Mouse (Mus musculus): ENCODE measurements around the gene 1700016K19Rik. TPM values are rescaled to one million over a fixed set of nuclear protein-coding genes. Genes with fewer than 3 reads are reported as not detected.
A peak's percentile ranks its signal among the peaks of the same experiment; 100 is the strongest.

The 1700016K19Rik gene
- polyA plus RNA-seq, 1 experiment: 0.74 TPM

DNA sequence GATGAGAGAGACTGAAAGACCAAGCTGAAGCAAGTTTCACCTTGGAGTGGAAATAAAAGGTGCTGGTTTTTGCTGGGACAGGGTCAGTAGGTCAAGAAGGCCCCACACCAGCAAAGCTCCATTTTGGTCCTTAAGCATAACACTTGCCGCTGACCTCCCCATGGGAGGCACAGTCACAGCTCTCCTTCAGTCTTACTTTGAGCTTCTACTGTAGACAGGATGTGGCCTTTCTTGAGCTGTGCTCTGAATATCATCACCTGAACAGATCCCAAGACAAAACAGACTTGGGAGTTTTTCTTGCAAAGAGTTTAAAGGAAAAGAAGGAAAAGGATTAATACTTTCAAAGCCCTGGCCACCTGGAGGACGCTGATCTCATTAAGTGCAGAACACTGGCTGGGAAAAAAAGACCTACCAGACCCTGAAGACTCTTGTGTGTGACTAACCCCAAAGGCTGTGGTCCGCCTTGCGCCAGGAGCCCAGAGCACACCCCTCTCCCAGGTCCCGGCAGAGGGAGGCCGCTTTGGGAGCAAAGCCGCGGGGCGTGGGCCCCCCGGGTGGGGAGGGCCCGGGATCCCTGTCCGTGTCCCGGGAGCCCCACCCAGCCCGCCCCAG, 26.9 kb downstream of the 1700016K19Rik start:
- Histone ChIP-seq H3K27ac (ENCODE audit: control insufficient read depth, insufficient read depth, low read length) (no peak overlapping the region), H3K36me3 (ENCODE audit: control insufficient read depth, insufficient read depth, low read length) (no peaks in the 10 kb centered on the region), H3K27me3 (ENCODE audit: control insufficient read depth, insufficient read depth, low read length) (peaks cover 13% of the 10 kb centered on the region; the same call in 1 of the 2 replicates), H3K4me1 (replicated peaks; ENCODE audit: control insufficient read depth, insufficient read depth, low read length) (peaks cover 13% of the 10 kb centered on the region), H3K4me3 (ENCODE audit: control insufficient read depth, insufficient read depth, low read length) (peak overlapping the region; percentile 47)
- DNase-seq: no peak
- WGBS: 20% methylated on average over 13 of the region's 14 CpGs
- no peak for TF ChIP-seq CTCF (IDR thresholded peaks at IDR 0.05; ENCODE audit: borderline replicate concordance, control insufficient read depth, extremely low read depth, insufficient read depth, low read length, poor library complexity)
- TF ChIP-seq POLR2A (IDR thresholded peaks at IDR 0.05; ENCODE audit: control insufficient read depth, extremely low read depth, insufficient read depth, low read length, poor library complexity): no peak

DNA sequence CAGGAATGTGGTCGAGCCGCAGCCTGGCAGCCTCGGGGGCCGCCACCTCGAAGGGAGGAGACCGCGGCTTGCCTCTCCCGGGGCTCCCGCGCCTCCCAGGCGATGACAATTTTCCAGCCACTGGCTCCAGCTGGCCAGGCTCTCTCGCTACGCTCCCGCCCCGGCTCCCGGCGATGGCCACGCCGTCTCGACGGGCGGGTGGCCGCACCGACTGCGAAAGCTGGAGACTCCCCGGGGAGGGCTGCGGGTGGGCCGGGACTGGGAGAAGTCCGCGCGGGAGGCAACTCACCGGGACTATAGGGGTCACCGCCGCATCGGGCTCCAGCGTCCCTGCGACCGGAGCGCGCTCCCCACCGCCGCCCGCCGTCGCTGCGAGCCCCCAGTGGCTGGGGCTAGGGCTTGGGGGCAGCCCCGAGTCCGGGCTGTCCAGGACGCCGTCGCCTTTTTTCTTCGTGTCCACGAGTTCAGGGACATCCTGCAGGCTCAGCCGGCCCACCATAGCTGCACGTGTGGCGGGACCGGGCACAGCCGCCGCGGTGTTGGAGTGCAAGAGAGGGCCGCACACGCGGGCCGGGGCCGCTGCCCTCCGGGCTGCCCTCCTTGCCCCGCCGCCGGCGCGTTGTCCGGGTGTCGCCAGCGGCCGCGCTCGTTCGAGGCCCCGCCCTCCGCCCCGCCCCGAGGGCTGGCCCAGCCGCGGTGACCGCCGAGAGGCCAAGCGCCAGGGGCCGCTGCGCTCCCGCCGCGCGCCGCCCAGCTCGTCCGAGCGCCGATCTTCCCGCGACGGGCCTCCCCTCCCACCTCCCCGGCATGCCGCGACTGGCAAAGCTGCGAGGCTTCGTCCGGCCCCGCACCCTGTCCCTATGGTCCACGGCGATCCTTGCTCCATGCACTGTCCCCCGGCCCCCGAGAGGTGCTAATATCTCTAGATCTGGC, 27.7 kb downstream of the 1700016K19Rik start, which contains the start of gene Rflnb:
Gene Rflnb, minus strand, starts transcription at position 644 of the 933 bp plus-strand sequence.
- Histone ChIP-seq H3K4me3 (ENCODE audit: control insufficient read depth, insufficient read depth, low read length) (peak within 1 kb of the TSS; percentile 47), H3K27me3 (ENCODE audit: control insufficient read depth, insufficient read depth, low read length) (peaks cover 13% of the 10 kb centered on the region; the same call in 1 of the 2 replicates), H3K36me3 (ENCODE audit: control insufficient read depth, insufficient read depth, low read length) (no peaks in the 10 kb centered on the region), H3K4me1 (replicated peaks; ENCODE audit: control insufficient read depth, insufficient read depth, low read length) (peaks cover 13% of the 10 kb centered on the region), H3K27ac (ENCODE audit: control insufficient read depth, insufficient read depth, low read length) (no peak within 1 kb of the TSS)
- WGBS: 1% methylated on average over 112 of the region's 112 CpGs
- 0 out of 2 replicates have a peak, but pooled peaks have one; percentile 21 for TF ChIP-seq CTCF (IDR thresholded peaks at IDR 0.05; ENCODE audit: borderline replicate concordance, control insufficient read depth, extremely low read depth, insufficient read depth, low read length, poor library complexity)
- no peak for TF ChIP-seq POLR2A (IDR thresholded peaks at IDR 0.05; ENCODE audit: control insufficient read depth, extremely low read depth, insufficient read depth, low read length, poor library complexity)
- peak; percentile 44 for DNase-seq

DNA sequence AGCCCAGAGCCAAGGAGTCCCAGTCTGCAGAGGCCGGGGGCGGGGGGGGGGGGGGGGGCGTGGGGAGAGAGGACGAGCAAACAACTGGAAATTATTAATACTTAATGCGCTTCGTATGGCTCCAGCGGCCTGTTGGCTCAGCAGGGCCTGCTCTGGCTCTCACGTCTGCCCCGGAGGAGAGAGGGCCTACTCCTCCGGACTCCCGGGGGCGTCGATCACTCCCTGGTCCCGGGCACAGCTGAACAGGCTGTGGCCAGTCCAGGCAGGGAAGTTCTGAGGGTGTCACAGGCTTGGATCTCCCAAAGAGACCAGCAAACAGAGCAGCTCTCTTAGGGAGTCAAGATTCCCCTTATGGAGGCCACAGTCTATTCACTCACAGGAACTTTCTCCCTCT, 28.4 kb downstream of the 1700016K19Rik start:
- no peak for DNase-seq
- H3K4me1 ChIP-seq (replicated peaks; ENCODE audit: control insufficient read depth, insufficient read depth, low read length): peaks cover 13% of the 10 kb centered on the region
- no peaks in the 10 kb centered on the region for H3K36me3 ChIP-seq (ENCODE audit: control insufficient read depth, insufficient read depth, low read length)
- peak overlapping the region; percentile 47 for H3K4me3 ChIP-seq (ENCODE audit: control insufficient read depth, insufficient read depth, low read length)
- no peak for TF ChIP-seq CTCF (IDR thresholded peaks at IDR 0.05; ENCODE audit: borderline replicate concordance, control insufficient read depth, extremely low read depth, insufficient read depth, low read length, poor library complexity)
- no peak for TF ChIP-seq POLR2A (IDR thresholded peaks at IDR 0.05; ENCODE audit: control insufficient read depth, extremely low read depth, insufficient read depth, low read length, poor library complexity)
- H3K27ac ChIP-seq (ENCODE audit: control insufficient read depth, insufficient read depth, low read length): no peak overlapping the region
- WGBS: 32% methylated on average over 12 of the region's 14 CpGs
- H3K27me3 ChIP-seq (ENCODE audit: control insufficient read depth, insufficient read depth, low read length): peaks cover 13% of the 10 kb centered on the region; the same call in 1 of the 2 replicates

DNA sequence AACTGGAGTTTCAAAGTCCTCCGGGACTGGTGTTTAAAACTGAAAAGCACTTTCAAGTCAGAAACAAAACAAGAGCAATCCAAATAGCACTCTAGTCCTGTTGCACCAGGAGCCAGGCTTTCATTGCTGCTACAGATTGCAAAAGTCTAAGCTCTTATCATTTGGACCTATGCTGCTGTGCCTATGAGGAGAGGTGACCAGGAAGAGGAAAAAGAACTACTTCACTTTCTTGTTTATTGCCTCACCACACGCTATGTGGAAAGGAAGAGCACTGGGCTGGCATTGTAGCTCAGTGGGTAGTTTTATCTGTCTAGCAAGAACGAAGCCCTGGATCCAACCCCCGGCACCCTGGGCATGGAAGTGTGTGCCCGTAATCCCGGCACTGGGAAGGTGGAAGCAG, 33.6 kb downstream of the 1700016K19Rik start:
- Histone ChIP-seq H3K27me3 (ENCODE audit: control insufficient read depth, insufficient read depth, low read length) (no peaks in the 10 kb centered on the region; the same call in 1 of the 2 replicates), H3K4me3 (ENCODE audit: control insufficient read depth, insufficient read depth, low read length) (no peak overlapping the region), H3K36me3 (ENCODE audit: control insufficient read depth, insufficient read depth, low read length) (no peaks in the 10 kb centered on the region), H3K4me1 (replicated peaks; ENCODE audit: control insufficient read depth, insufficient read depth, low read length) (peaks cover 12% of the 10 kb centered on the region), H3K27ac (ENCODE audit: control insufficient read depth, insufficient read depth, low read length) (no peak overlapping the region)
- TF ChIP-seq CTCF (IDR thresholded peaks at IDR 0.05; ENCODE audit: borderline replicate concordance, control insufficient read depth, extremely low read depth, insufficient read depth, low read length, poor library complexity): no peak
- TF ChIP-seq POLR2A (IDR thresholded peaks at IDR 0.05; ENCODE audit: control insufficient read depth, extremely low read depth, insufficient read depth, low read length, poor library complexity): no peak
- no peak for DNase-seq
- WGBS: 96% methylated on average over 6 of the region's 6 CpGs

DNA sequence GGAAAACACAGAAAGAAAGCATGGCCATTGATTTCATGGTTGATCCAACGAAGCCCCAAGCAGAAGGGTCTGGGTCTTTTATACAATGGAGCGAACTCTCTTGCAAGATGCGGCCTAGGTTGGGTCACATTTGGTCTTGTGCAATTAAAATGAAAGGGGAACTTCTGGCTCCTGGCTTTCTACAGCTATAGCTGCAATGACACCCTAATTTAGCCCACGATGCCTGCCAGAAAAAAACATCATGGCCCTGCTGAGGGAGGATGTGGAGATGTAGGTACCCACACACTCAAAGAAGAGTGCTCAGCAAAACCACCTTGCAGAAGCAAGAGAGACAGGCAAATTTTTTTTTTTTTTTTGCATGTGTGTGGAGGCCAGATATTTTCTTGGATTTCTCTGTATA, 34.1 kb downstream of the 1700016K19Rik start:
- Histone ChIP-seq H3K27me3 (ENCODE audit: control insufficient read depth, insufficient read depth, low read length) (no peaks in the 10 kb centered on the region; the same call in 1 of the 2 replicates), H3K27ac (ENCODE audit: control insufficient read depth, insufficient read depth, low read length) (no peak overlapping the region), H3K4me1 (replicated peaks; ENCODE audit: control insufficient read depth, insufficient read depth, low read length) (peaks cover 12% of the 10 kb centered on the region), H3K36me3 (ENCODE audit: control insufficient read depth, insufficient read depth, low read length) (no peaks in the 10 kb centered on the region), H3K4me3 (ENCODE audit: control insufficient read depth, insufficient read depth, low read length) (no peak overlapping the region)
- WGBS: 71% methylated on average over 4 of the region's 4 CpGs
- TF ChIP-seq POLR2A (IDR thresholded peaks at IDR 0.05; ENCODE audit: control insufficient read depth, extremely low read depth, insufficient read depth, low read length, poor library complexity): no peak
- TF ChIP-seq CTCF (IDR thresholded peaks at IDR 0.05; ENCODE audit: borderline replicate concordance, control insufficient read depth, extremely low read depth, insufficient read depth, low read length, poor library complexity): no peak
- no peak for DNase-seq

DNA sequence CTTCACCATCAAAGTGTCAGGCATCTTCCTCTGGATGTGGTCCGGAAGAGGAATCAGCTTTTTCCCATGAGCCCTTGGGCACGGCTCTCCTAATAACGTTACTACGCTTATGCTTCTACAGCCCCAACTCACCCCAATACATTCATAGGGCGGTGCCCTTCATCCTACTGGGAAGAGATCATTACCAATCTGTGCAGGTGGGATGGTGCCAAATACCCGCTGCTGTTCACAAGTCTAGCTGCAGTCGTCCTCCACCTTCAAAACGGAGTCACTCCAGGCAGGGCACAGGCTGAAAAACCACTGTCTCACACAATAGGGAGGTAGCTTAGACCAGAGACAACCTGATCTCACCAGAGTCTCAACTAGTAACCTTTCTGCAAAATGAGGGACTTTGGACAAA, 35.5 kb downstream of the 1700016K19Rik start:
- TF ChIP-seq POLR2A (IDR thresholded peaks at IDR 0.05; ENCODE audit: control insufficient read depth, extremely low read depth, insufficient read depth, low read length, poor library complexity) (no peak), CTCF (IDR thresholded peaks at IDR 0.05; ENCODE audit: borderline replicate concordance, control insufficient read depth, extremely low read depth, insufficient read depth, low read length, poor library complexity) (no peak)
- Histone ChIP-seq H3K4me1 (replicated peaks; ENCODE audit: control insufficient read depth, insufficient read depth, low read length) (peaks cover 12% of the 10 kb centered on the region), H3K27ac (ENCODE audit: control insufficient read depth, insufficient read depth, low read length) (no peak overlapping the region), H3K36me3 (ENCODE audit: control insufficient read depth, insufficient read depth, low read length) (no peaks in the 10 kb centered on the region), H3K27me3 (ENCODE audit: control insufficient read depth, insufficient read depth, low read length) (no peaks in the 10 kb centered on the region), H3K4me3 (ENCODE audit: control insufficient read depth, insufficient read depth, low read length) (no peak overlapping the region)
- no peak for DNase-seq
- WGBS: 96% methylated on average over 8 of the region's 8 CpGs
